In genomic region chr7:89998006-89998623, GRCm38 (mm10) we compare ENCODE assay signal across 8 mouse cellular contexts. TPM values are rescaled to one million over a fixed set of nuclear protein-coding genes. Genes with fewer than 3 reads are reported as not detected.
A peak's percentile ranks its signal among the peaks of the same experiment; 100 is the strongest.
DNase-seq lines count a peak whose midpoint lies in the region; ATAC-seq lines count a peak whose summit lies in the region.

No protein-coding gene starts in this region.

- H3K9me3 ChIP-seq in hindbrain, embryonic 15.5 days, result no peaks in the 10 kb centered on the region
- no peaks in the 10 kb centered on the region for H3K9me3 ChIP-seq in midbrain, embryonic 14.5 days (ENCODE audit: control insufficient read depth, low read length)
- no peaks in the 10 kb centered on the region for H3K9me3 ChIP-seq in stomach, embryonic 14.5 days (ENCODE audit: control insufficient read depth, low read depth, low read length)

- peak overlapping the region; percentile 41 for H3K4me2 ChIP-seq in hindbrain, embryonic 15.5 days
- peak overlapping the region; percentile 40 for H3K4me2 ChIP-seq in midbrain, embryonic 14.5 days (ENCODE audit: low read length)
- 0 out of 2 replicates have a peak overlapping the region, but pooled peaks have one; percentile 3 for H3K4me2 ChIP-seq in stomach, embryonic 14.5 days (replicated peaks; ENCODE audit: low read depth, low read length)

- DNase-seq in layer of hippocampus, adult 11-12 months (ENCODE audit: low spot score), result peak; percentile 73
- no peak for DNase-seq in layer of hippocampus, adult 9-11 months
- DNase-seq in c-Kit-negative CD71-positive TER-119-positive erythroid progenitor cells, embryonic 14.5 days (ENCODE audit: low read depth, low spot score), result peak; percentile 81
- peak; percentile 41 for DNase-seq in fibroblast of lung, adult 2 months (ENCODE audit: low read depth)
- DNase-seq in left cerebral cortex, postnatal 4 days, result peak; percentile 33
- peak; percentile 92 for DNase-seq in midbrain, embryonic 14.5 days

- intact Hi-C loops in left cerebral cortex, postnatal 4 days (cut with DNase I), result loop anchor here (5.0 to 10.0 kb wide), 2 partner anchors 269 to 507 kb away; partner anchors contain the start of gene Ccdc83

- no peaks in the 10 kb centered on the region for H3K36me3 ChIP-seq in hindbrain, embryonic 15.5 days
- H3K36me3 ChIP-seq in midbrain, embryonic 14.5 days (ENCODE audit: control insufficient read depth, insufficient read depth, low read length), result no peaks in the 10 kb centered on the region
- no peaks in the 10 kb centered on the region for H3K36me3 ChIP-seq in stomach, embryonic 14.5 days (ENCODE audit: control insufficient read depth, insufficient read depth, low read length)

- peak overlapping the region; percentile 7; the same call in 1 of the 2 replicates for H3K4me3 ChIP-seq in hindbrain, embryonic 15.5 days
- H3K4me3 ChIP-seq in midbrain, embryonic 14.5 days (replicated peaks; ENCODE audit: low read depth, low read length), result no peak overlapping the region
- H3K4me3 ChIP-seq in stomach, embryonic 14.5 days (ENCODE audit: low read depth, low read length), result no peak overlapping the region

- no peak overlapping the region for H3K27ac ChIP-seq in hindbrain, embryonic 15.5 days (replicated peaks)
- H3K27ac ChIP-seq in midbrain, embryonic 14.5 days (replicated peaks; ENCODE audit: low read depth, low read length), result 0 out of 2 replicates have a peak overlapping the region, but pooled peaks have one; percentile 3
- H3K27ac ChIP-seq in stomach, embryonic 14.5 days (ENCODE audit: low read length), result no peak overlapping the region

- peak; percentile 75 for ATAC-seq in hindbrain, embryonic 15.5 days (ENCODE audit: low FRiP score, low read depth)
- ATAC-seq in midbrain, embryonic 14.5 days (ENCODE audit: low FRiP score, low TSS enrichment), result peak; percentile 77
- ATAC-seq in stomach, embryonic 14.5 days (ENCODE audit: insufficient number of reproducible peaks, insufficient read depth, low FRiP score, low read depth), result peak; percentile 61; the same call in 1 of the 2 replicates

- peaks cover 3% of the 10 kb centered on the region; the same call in 1 of the 2 replicates for H3K4me1 ChIP-seq in hindbrain, embryonic 15.5 days (replicated peaks)
- H3K4me1 ChIP-seq in midbrain, embryonic 14.5 days (ENCODE audit: control insufficient read depth, insufficient read depth, low read length), result no peaks in the 10 kb centered on the region
- no peaks in the 10 kb centered on the region for H3K4me1 ChIP-seq in stomach, embryonic 14.5 days (ENCODE audit: control insufficient read depth, insufficient read depth, low read length)

- H3K27me3 ChIP-seq in hindbrain, embryonic 15.5 days, result no peaks in the 10 kb centered on the region
- no peaks in the 10 kb centered on the region for H3K27me3 ChIP-seq in midbrain, embryonic 14.5 days (ENCODE audit: control insufficient read depth, insufficient read depth, low read length)
- H3K27me3 ChIP-seq in stomach, embryonic 14.5 days (ENCODE audit: control insufficient read depth, insufficient read depth, low read length), result no peaks in the 10 kb centered on the region

- no peak overlapping the region for H3K9ac ChIP-seq in hindbrain, embryonic 15.5 days
- H3K9ac ChIP-seq in midbrain, embryonic 14.5 days (replicated peaks; ENCODE audit: low read length), result no peak overlapping the region
- no peak overlapping the region for H3K9ac ChIP-seq in stomach, embryonic 14.5 days (replicated peaks; ENCODE audit: low read depth, low read length)

- 8% methylated on average over 10 of the region's 10 CpGs for WGBS in hindbrain, embryonic 15.5 days
- WGBS in midbrain, embryonic 14.5 days, result 3% methylated on average over 10 of the region's 10 CpGs
- WGBS in stomach, embryonic 14.5 days, result 21% methylated on average over 10 of the region's 10 CpGs

RNA-seq across cellular contexts. Expression of gene Eed, which starts 17.3 kb away (rescaled TPM):
- polyA plus RNA-seq in hindbrain, embryonic 15.5 days (2015; fragmentation: Nextera tagmentation; extraction: Ambion mirVana), result 32.7 and 36.0 TPM in 2 replicates
- total RNA-seq in left cerebral cortex, postnatal 4 days (2021), result 10 to 100 TPM; 32.6 to 34.0 TPM
- 29.2 and 32.9 TPM in 2 replicates for polyA plus RNA-seq in midbrain, embryonic 14.5 days (2014; fragmentation: Nextera tagmentation; extraction: Ambion mirVana)
- 75.9 and 78.8 TPM in 2 replicates for polyA plus RNA-seq in stomach, embryonic 14.5 days (2014; fragmentation: Nextera tagmentation; extraction: Ambion mirVana)

RNA-seq across cellular contexts. Expression of gene Hikeshi, which starts 57.1 kb away (rescaled TPM):
- 121 and 134 TPM in 2 replicates for polyA plus RNA-seq in hindbrain, embryonic 15.5 days (2015; fragmentation: Nextera tagmentation; extraction: Ambion mirVana)
- 100 to 1,000 TPM; 108 to 109 TPM for total RNA-seq in left cerebral cortex, postnatal 4 days (2021)
- 134 and 154 TPM in 2 replicates for polyA plus RNA-seq in midbrain, embryonic 14.5 days (2014; fragmentation: Nextera tagmentation; extraction: Ambion mirVana)
- polyA plus RNA-seq in stomach, embryonic 14.5 days (2014; fragmentation: Nextera tagmentation; extraction: Ambion mirVana), result 122 and 127 TPM in 2 replicates
